Mouse (Mus musculus): Measurements from ENCODE around the gene Palm2. TPM values are rescaled to one million over a fixed set of nuclear protein-coding genes. Genes with fewer than 3 reads are reported as not detected.

The Palm2 gene
- polyA plus RNA-seq, 1 experiment from 2014 or later = 7.4 TPM

GRCm38 (mm10) chr4:57640971-57641370, 206.9 kb downstream of the Palm2 start:
- no peak overlapping the region for H3K4me2 ChIP-seq (replicated peaks)
- peaks cover 26% of the 10 kb centered on the region for H3K4me1 ChIP-seq
- no peak for ATAC-seq (ENCODE audit: insufficient number of reproducible peaks, low FRiP score, low TSS enrichment, low read depth)
- H3K4me3 ChIP-seq (replicated peaks) = no peak overlapping the region
- H3K27me3 ChIP-seq = no peaks in the 10 kb centered on the region
- H3K36me3 ChIP-seq = no peaks in the 10 kb centered on the region
- no peaks in the 10 kb centered on the region for H3K9me3 ChIP-seq (replicated peaks)
- 81% methylated on average over 3 of the region's 3 CpGs for WGBS
- no peak overlapping the region for H3K9ac ChIP-seq
- H3K27ac ChIP-seq (replicated peaks) = no peak overlapping the region

- H3K36me3 ChIP-seq = 0 out of 2 replicates have a peak, but pooled peaks cover 8% of the 10 kb centered on the region
- 72% methylated on average over 1 of the region's 1 CpGs for WGBS
- H3K4me3 ChIP-seq (replicated peaks) = no peak overlapping the region
- H3K4me2 ChIP-seq (replicated peaks) = no peak overlapping the region
- H3K4me1 ChIP-seq = peaks cover 4% of the 10 kb centered on the region; the same call in 1 of the 2 replicates
- no peak for ATAC-seq (ENCODE audit: insufficient number of reproducible peaks, low FRiP score, low TSS enrichment, low read depth)
- H3K27ac ChIP-seq (replicated peaks) = no peak overlapping the region
- H3K9ac ChIP-seq = no peak overlapping the region
- H3K9me3 ChIP-seq (replicated peaks) = no peaks in the 10 kb centered on the region
- H3K27me3 ChIP-seq = no peaks in the 10 kb centered on the region
Measured at GRCm38 (mm10) chr4:57650994-57651393, 216.9 kb downstream of the Palm2 start.

GRCm38 (mm10) chr4:57651547-57651946, 217.5 kb downstream of the Palm2 start:
- ATAC-seq (ENCODE audit: insufficient number of reproducible peaks, low FRiP score, low TSS enrichment, low read depth) = no peak
- Histone ChIP-seq H3K4me2 (replicated peaks) (no peak overlapping the region), H3K27me3 (no peaks in the 10 kb centered on the region), H3K36me3 (0 out of 2 replicates have a peak, but pooled peaks cover 8% of the 10 kb centered on the region), H3K9me3 (replicated peaks) (no peaks in the 10 kb centered on the region), H3K4me3 (replicated peaks) (no peak overlapping the region), H3K27ac (replicated peaks) (no peak overlapping the region), H3K9ac (no peak overlapping the region), H3K4me1 (peaks cover 4% of the 10 kb centered on the region; the same call in 1 of the 2 replicates)
- WGBS = 62% methylated on average over 8 of the region's 8 CpGs

GRCm38 (mm10) chr4:57652185-57652904, 218.3 kb downstream of the Palm2 start:
- no peak overlapping the region for H3K4me3 ChIP-seq (replicated peaks)
- H3K27ac ChIP-seq (replicated peaks) = no peak overlapping the region
- no peaks in the 10 kb centered on the region for H3K9me3 ChIP-seq (replicated peaks)
- peaks cover 4% of the 10 kb centered on the region; the same call in 1 of the 2 replicates for H3K4me1 ChIP-seq
- ATAC-seq (ENCODE audit: insufficient number of reproducible peaks, low FRiP score, low TSS enrichment, low read depth) = no peak
- H3K9ac ChIP-seq = no peak overlapping the region
- H3K27me3 ChIP-seq = no peaks in the 10 kb centered on the region
- WGBS = 73% methylated on average over 5 of the region's 5 CpGs
- 0 out of 2 replicates have a peak, but pooled peaks cover 8% of the 10 kb centered on the region for H3K36me3 ChIP-seq
- no peak overlapping the region for H3K4me2 ChIP-seq (replicated peaks)

- Histone ChIP-seq H3K4me3 (replicated peaks) (no peak overlapping the region), H3K36me3 (0 out of 2 replicates have a peak, but pooled peaks cover 8% of the 10 kb centered on the region), H3K4me2 (replicated peaks) (no peak overlapping the region), H3K27me3 (no peaks in the 10 kb centered on the region), H3K27ac (replicated peaks) (no peak overlapping the region), H3K9ac (no peak overlapping the region), H3K4me1 (peaks cover 4% of the 10 kb centered on the region; the same call in 1 of the 2 replicates), H3K9me3 (replicated peaks) (no peaks in the 10 kb centered on the region)
- ATAC-seq (ENCODE audit: insufficient number of reproducible peaks, low FRiP score, low TSS enrichment, low read depth) = no peak
- 82% methylated on average over 1 of the region's 1 CpGs for WGBS
Measured at GRCm38 (mm10) chr4:57655966-57656365, 221.9 kb downstream of the Palm2 start.

- ATAC-seq (ENCODE audit: insufficient number of reproducible peaks, low FRiP score, low TSS enrichment, low read depth) = no peak
- WGBS = 79% methylated on average over 12 of the region's 12 CpGs
- H3K9ac ChIP-seq = no peak overlapping the region
Measured at GRCm38 (mm10) chr4:57656388-57656787, 222.3 kb downstream of the Palm2 start.

GRCm38 (mm10) chr4:57656861-57657260, 222.8 kb downstream of the Palm2 start:
- Histone ChIP-seq H3K4me2 (replicated peaks) (no peak overlapping the region), H3K9ac (no peak overlapping the region), H3K36me3 (0 out of 2 replicates have a peak, but pooled peaks cover 8% of the 10 kb centered on the region), H3K9me3 (replicated peaks) (no peaks in the 10 kb centered on the region), H3K4me3 (replicated peaks) (no peak overlapping the region), H3K27ac (replicated peaks) (no peak overlapping the region), H3K4me1 (peaks cover 4% of the 10 kb centered on the region; the same call in 1 of the 2 replicates), H3K27me3 (no peaks in the 10 kb centered on the region)
- no peak for ATAC-seq (ENCODE audit: insufficient number of reproducible peaks, low FRiP score, low TSS enrichment, low read depth)
- WGBS = 85% methylated on average over 3 of the region's 3 CpGs

More at GRCm38 (mm10) chr4:57656388-57656787, 222.3 kb downstream of the Palm2 start:
- Histone ChIP-seq H3K9me3 (replicated peaks) (no peaks in the 10 kb centered on the region), H3K27me3 (no peaks in the 10 kb centered on the region), H3K4me1 (peaks cover 4% of the 10 kb centered on the region; the same call in 1 of the 2 replicates), H3K27ac (replicated peaks) (no peak overlapping the region), H3K4me3 (replicated peaks) (no peak overlapping the region), H3K4me2 (replicated peaks) (no peak overlapping the region), H3K36me3 (0 out of 2 replicates have a peak, but pooled peaks cover 8% of the 10 kb centered on the region)

- H3K9me3 ChIP-seq (replicated peaks) = no peaks in the 10 kb centered on the region
- no peaks in the 10 kb centered on the region for H3K4me1 ChIP-seq
- 0 out of 2 replicates have a peak, but pooled peaks cover 5% of the 10 kb centered on the region for H3K36me3 ChIP-seq
- WGBS = 40% methylated on average over 4 of the region's 4 CpGs
- ATAC-seq (ENCODE audit: insufficient number of reproducible peaks, low FRiP score, low TSS enrichment, low read depth) = no peak
- H3K9ac ChIP-seq = no peak overlapping the region
- H3K27ac ChIP-seq (replicated peaks) = no peak overlapping the region
- no peak overlapping the region for H3K4me2 ChIP-seq (replicated peaks)
- H3K4me3 ChIP-seq (replicated peaks) = no peak overlapping the region
- H3K27me3 ChIP-seq = no peaks in the 10 kb centered on the region
Measured at GRCm38 (mm10) chr4:57660470-57660869, 226.4 kb downstream of the Palm2 start.

GRCm38 (mm10) chr4:57666101-57666500, 232.1 kb downstream of the Palm2 start:
- H3K4me3 ChIP-seq (replicated peaks) = no peak overlapping the region
- H3K27me3 ChIP-seq = no peaks in the 10 kb centered on the region
- H3K9me3 ChIP-seq (replicated peaks) = no peaks in the 10 kb centered on the region
- WGBS = 81% methylated on average over 3 of the region's 3 CpGs
- no peaks in the 10 kb centered on the region for H3K36me3 ChIP-seq
- no peak overlapping the region for H3K4me2 ChIP-seq (replicated peaks)
- ATAC-seq (ENCODE audit: insufficient number of reproducible peaks, low FRiP score, low TSS enrichment, low read depth) = no peak
- H3K9ac ChIP-seq = no peak overlapping the region
- no peaks in the 10 kb centered on the region for H3K4me1 ChIP-seq
- H3K27ac ChIP-seq (replicated peaks) = no peak overlapping the region

- no peak overlapping the region for H3K27ac ChIP-seq (replicated peaks)
- H3K4me3 ChIP-seq (replicated peaks) = no peak overlapping the region
- no peaks in the 10 kb centered on the region for H3K27me3 ChIP-seq
- peaks cover 29% of the 10 kb centered on the region for H3K4me1 ChIP-seq
- H3K9me3 ChIP-seq (replicated peaks) = no peaks in the 10 kb centered on the region
- no peaks in the 10 kb centered on the region for H3K36me3 ChIP-seq
- WGBS = 56% methylated on average over 7 of the region's 7 CpGs
- H3K9ac ChIP-seq = no peak overlapping the region
- ATAC-seq (ENCODE audit: insufficient number of reproducible peaks, low FRiP score, low TSS enrichment, low read depth) = no peak
- no peak overlapping the region for H3K4me2 ChIP-seq (replicated peaks)
Measured at GRCm38 (mm10) chr4:57670813-57671469, 236.9 kb downstream of the Palm2 start.

- Histone ChIP-seq H3K9ac (no peak overlapping the region), H3K27me3 (no peaks in the 10 kb centered on the region), H3K27ac (replicated peaks) (no peak overlapping the region), H3K36me3 (no peaks in the 10 kb centered on the region), H3K9me3 (replicated peaks) (no peaks in the 10 kb centered on the region), H3K4me2 (replicated peaks) (no peak overlapping the region), H3K4me3 (replicated peaks) (no peak overlapping the region), H3K4me1 (peaks cover 29% of the 10 kb centered on the region)
- ATAC-seq (ENCODE audit: insufficient number of reproducible peaks, low FRiP score, low TSS enrichment, low read depth) = no peak
- WGBS = 57% methylated on average over 4 of the region's 4 CpGs
Measured at GRCm38 (mm10) chr4:57672541-57672940, 238.5 kb downstream of the Palm2 start.
